Mouse (Mus musculus): ENCODE results near the gene Gm47985.
A peak's percentile ranks its signal among the peaks of the same experiment; 100 is the strongest.

DNA sequence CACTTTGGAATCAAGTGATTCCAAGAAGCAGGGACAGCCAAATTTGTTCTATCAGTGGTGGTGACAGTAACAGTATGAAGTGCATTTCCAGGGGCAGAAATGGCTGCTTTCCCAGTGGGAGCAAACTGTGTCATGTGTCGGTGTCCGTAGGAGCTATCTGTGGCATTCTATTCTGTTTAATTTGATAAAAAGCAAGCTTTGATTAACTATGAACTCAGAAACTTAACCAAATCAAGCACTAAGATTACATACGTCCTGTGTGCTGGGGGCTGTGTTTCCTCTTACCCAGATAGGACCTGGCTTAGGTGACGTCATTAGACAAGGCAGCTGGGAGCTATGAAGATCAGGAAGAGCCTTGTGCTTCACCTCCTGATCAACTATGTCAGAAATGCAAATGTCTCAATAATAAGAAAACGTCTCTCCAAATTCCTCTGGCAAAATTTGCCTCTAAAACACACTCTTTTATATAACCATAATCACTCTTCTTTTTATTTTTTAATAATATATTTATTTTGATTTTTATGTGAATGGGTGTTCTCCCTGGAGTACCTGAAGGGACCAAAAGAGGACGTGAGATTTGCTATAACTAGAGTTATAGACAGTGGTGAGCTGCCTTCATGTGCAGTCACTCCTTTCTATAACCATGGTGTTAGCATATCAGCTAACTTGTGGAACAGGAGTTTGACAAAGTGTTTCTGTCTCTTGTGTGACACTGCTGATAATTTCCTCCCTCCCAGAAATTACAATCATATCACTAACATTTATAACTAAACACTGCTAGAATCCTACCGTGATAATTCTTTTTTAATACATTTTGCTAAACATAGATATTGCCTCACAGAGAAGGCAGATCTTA, 25.3 kb upstream of the Gm47985 start:
- no peak for TF ChIP-seq CTCF (IDR thresholded peaks at IDR 0.05 in 2 of 3, conservative IDR thresholded peaks at IDR 0.05 in 1 of 3; ENCODE audit: control insufficient read depth in 1 of 3, insufficient read depth in 1 of 3, low read depth in 2 of 3, low read length in 3 of 3, poor library complexity in 1 of 3, severe bottlenecking in 1 of 3)
- no peak for TF ChIP-seq ZMIZ1 (IDR thresholded peaks at IDR 0.05; ENCODE audit: low read depth, low read length)
- TF ChIP-seq EP300 (IDR thresholded peaks at IDR 0.05; ENCODE audit: low read depth in 1 of 2, low read length in 2 of 2): peak; percentile 28 to 35; a peak in 2 of 4 replicates
- peak; percentile 15; the same call in 1 of the 2 replicates for TF ChIP-seq TCF12 (IDR thresholded peaks at IDR 0.05; ENCODE audit: low read depth, low read length)
- TF ChIP-seq KAT2A (conservative IDR thresholded peaks at IDR 0.05; ENCODE audit: low read depth, low read length): no peak
- TF ChIP-seq NRF1 (IDR thresholded peaks at IDR 0.05; ENCODE audit: insufficient read depth, low read depth, low read length, poor library complexity, severe bottlenecking): no peak
- no peak for TF ChIP-seq MAX (IDR thresholded peaks at IDR 0.05; ENCODE audit: low read length)
- TF ChIP-seq E2F4 (IDR thresholded peaks at IDR 0.05; ENCODE audit: borderline replicate concordance, low read depth, low read length): no peak
- TF ChIP-seq ZKSCAN1 (IDR thresholded peaks at IDR 0.05; ENCODE audit: low read depth, low read length): no peak
- TF ChIP-seq USF2 (IDR thresholded peaks at IDR 0.05; ENCODE audit: borderline replicate concordance in 1 of 2, insufficient read depth in 1 of 2, low read depth in 1 of 2, low read length in 2 of 2): no peak
